Mouse (Mus musculus) G1E (cell line): ENCODE measurements at regions not wholly inside any gene's neighbourhood (a gene's known extent, or its start where the extent isn't known, plus 50 kb on each side); places are given as distances from the start of the nearest gene placed in this dataset.

Experiments used
- ATAC-seq: 2 replicates; pipeline ENCODE4 v1.8.0; 2016; ENCODE audit warnings: mild to moderate bottlenecking; ENCODE audit not compliant: insufficient number of reproducible peaks, poor library complexity, low FRiP score, severe bottlenecking; ENCODE audit errors: extremely low read depth
- DNase-seq: peaks from one replicate; pipeline ENCODE4 v3.0.0; 2012; ENCODE audit warnings: low spot score
- H3K27me3 ChIP-seq: 2 replicates; pipeline ENCODE4 v1.6.1; 2012; ENCODE audit warnings: mild to moderate bottlenecking, low read length, inconsistent platforms; ENCODE audit not compliant: insufficient read depth
- H3K36me3 ChIP-seq: replicated peaks from 2 replicates; pipeline ENCODE3; 2012; ENCODE audit warnings: mild to moderate bottlenecking, inconsistent platforms
- H3K4me1 ChIP-seq: 2 replicates; pipeline ENCODE4 v1.6.1; 2012; ENCODE audit warnings: low read depth, low read length, inconsistent platforms, mixed read lengths; ENCODE audit not compliant: insufficient read depth
- H3K4me3 ChIP-seq: 2 replicates; pipeline ENCODE4 v1.5.1; 2012; ENCODE audit warnings: low read depth, mild to moderate bottlenecking, inconsistent platforms, low read length, moderate library complexity, mixed read lengths
- H3K9me3 ChIP-seq: replicated peaks from 2 replicates; pipeline ENCODE4 v1.6.1; 2012; ENCODE audit warnings: inconsistent platforms
- CTCF ChIP-seq: IDR thresholded peaks from 2 replicates; pipeline ENCODE4 v1.5.1; 2012; ENCODE audit warnings: low read depth, low read length, inconsistent platforms, mixed read lengths
- GATA1 ChIP-seq: IDR thresholded peaks from 2 replicates; pipeline ENCODE4 v1.6.1; 2012; ENCODE audit warnings: borderline replicate concordance, low read length, inconsistent platforms, mixed read lengths
- GATA2 ChIP-seq: IDR thresholded peaks from 2 replicates; pipeline ENCODE4 v1.6.1; 2012; ENCODE audit warnings: low read depth, low read length, inconsistent platforms, borderline replicate concordance
- POLR2AphosphoS5 ChIP-seq: IDR thresholded peaks from 2 replicates; pipeline ENCODE4 v1.6.1; 2012; ENCODE audit warnings: low read depth, low read length, inconsistent platforms; ENCODE audit not compliant: insufficient replicate concordance
- TAL1 ChIP-seq: conservative IDR thresholded peaks from 2 replicates; pipeline ENCODE4 v1.6.1; 2012; ENCODE audit warnings: low read depth, low read length, inconsistent platforms, mixed read lengths

GRCm38 (mm10) chr4:7527718-7528117, 711.1 kb downstream of the Car8 start:
- TF ChIP-seq GATA1 (no peak), GATA2 (no peak), POLR2AphosphoS5 (no peak), CTCF (no peak), TAL1 (no peak)
- Histone ChIP-seq H3K27me3 (no peaks in the 10 kb centered on the region), H3K4me3 (no peak overlapping the region), H3K9me3 (no peaks in the 10 kb centered on the region), H3K4me1 (no peaks in the 10 kb centered on the region), H3K36me3 (no peaks in the 10 kb centered on the region)
- no peak for DNase-seq
- no peak for ATAC-seq

- H3K4me1 ChIP-seq = no peaks in the 10 kb centered on the region
- H3K9me3 ChIP-seq = no peaks in the 10 kb centered on the region
- no peaks in the 10 kb centered on the region for H3K27me3 ChIP-seq
- ATAC-seq (no peak), DNase-seq (no peak)
- H3K36me3 ChIP-seq = no peaks in the 10 kb centered on the region
- TF ChIP-seq GATA1 = no peak
- no peak for TF ChIP-seq POLR2AphosphoS5
- TF ChIP-seq GATA2 = no peak
- no peak for TF ChIP-seq CTCF
- no peak for TF ChIP-seq TAL1
- H3K4me3 ChIP-seq = no peak overlapping the region
Observed at GRCm38 (mm10) chr4:7513081-7513480, 725.8 kb downstream of the Car8 start.

GRCm38 (mm10) chr4:7485552-7485951, 753.3 kb downstream of the Car8 start:
- H3K27me3 ChIP-seq = no peaks in the 10 kb centered on the region
- H3K9me3 ChIP-seq = no peaks in the 10 kb centered on the region
- H3K36me3 ChIP-seq = no peaks in the 10 kb centered on the region
- H3K4me1 ChIP-seq = no peaks in the 10 kb centered on the region
- DNase-seq (no peak), ATAC-seq (no peak)
- TF ChIP-seq POLR2AphosphoS5 (no peak), TAL1 (no peak)
- no peak overlapping the region for H3K4me3 ChIP-seq

GRCm38 (mm10) chr4:7455130-7455529, 783.7 kb downstream of the Car8 start:
- no peaks in the 10 kb centered on the region for H3K9me3 ChIP-seq
- no peak overlapping the region for H3K4me3 ChIP-seq
- no peak for TF ChIP-seq CTCF
- TF ChIP-seq GATA2 = no peak
- TF ChIP-seq TAL1 = no peak
- TF ChIP-seq GATA1 = no peak
- no peak for TF ChIP-seq POLR2AphosphoS5
- no peaks in the 10 kb centered on the region for H3K27me3 ChIP-seq
- DNase-seq (no peak), ATAC-seq (no peak)
- no peaks in the 10 kb centered on the region for H3K36me3 ChIP-seq
- no peaks in the 10 kb centered on the region for H3K4me1 ChIP-seq

GRCm38 (mm10) chr4:7452678-7453077, 786.2 kb downstream of the Car8 start:
- Histone ChIP-seq H3K27me3 (no peaks in the 10 kb centered on the region), H3K4me1 (no peaks in the 10 kb centered on the region), H3K36me3 (no peaks in the 10 kb centered on the region), H3K9me3 (no peaks in the 10 kb centered on the region), H3K4me3 (no peak overlapping the region)
- no peak for DNase-seq
- TF ChIP-seq GATA1 = no peak
- TF ChIP-seq POLR2AphosphoS5 = no peak
- no peak for TF ChIP-seq CTCF
- TF ChIP-seq GATA2 = no peak
- TF ChIP-seq TAL1 = no peak
- ATAC-seq = no peak

- no peak for ATAC-seq
- TF ChIP-seq CTCF (no peak), TAL1 (no peak), GATA1 (no peak), POLR2AphosphoS5 (no peak), GATA2 (no peak)
- no peak for DNase-seq
- H3K36me3 ChIP-seq = no peaks in the 10 kb centered on the region
- H3K27me3 ChIP-seq = no peaks in the 10 kb centered on the region
- H3K4me3 ChIP-seq = no peak overlapping the region
- no peaks in the 10 kb centered on the region for H3K9me3 ChIP-seq
- H3K4me1 ChIP-seq = no peaks in the 10 kb centered on the region
Observed at GRCm38 (mm10) chr4:7450991-7451390, 787.9 kb downstream of the Car8 start.

- ATAC-seq (no peak), DNase-seq (no peak)
- Histone ChIP-seq H3K4me3 (no peak overlapping the region), H3K27me3 (no peaks in the 10 kb centered on the region), H3K36me3 (no peaks in the 10 kb centered on the region), H3K4me1 (no peaks in the 10 kb centered on the region), H3K9me3 (no peaks in the 10 kb centered on the region)
- TF ChIP-seq CTCF = no peak
- no peak for TF ChIP-seq GATA2
- no peak for TF ChIP-seq GATA1
- TF ChIP-seq TAL1 = no peak
- no peak for TF ChIP-seq POLR2AphosphoS5
Observed at GRCm38 (mm10) chr4:7429308-7429707, 809.5 kb downstream of the Car8 start.
